In genomic region chr11:50376911-50377891, GRCm38 (mm10) we compare ENCODE assay signal across 8 mouse cellular contexts. TPM values are rescaled to one million over a fixed set of nuclear protein-coding genes. Genes with fewer than 3 reads are reported as not detected.
A peak's percentile ranks its signal among the peaks of the same experiment; 100 is the strongest.
DNase-seq lines count a peak whose midpoint lies in the region; ATAC-seq and TF ChIP-seq lines count a peak whose summit lies in the region.

Hnrnph1 (plus strand) TSS chr11:50376990.

- H3K36me3 ChIP-seq in embryonic facial prominence, embryonic 15.5 days, result peaks cover 4% of the 10 kb centered on the region
- H3K36me3 ChIP-seq in limb, embryonic 14.5 days (ENCODE audit: control insufficient read depth, insufficient read depth, low read length), result peaks cover 28% of the 10 kb centered on the region
- H3K36me3 ChIP-seq in midbrain, postnatal 0 days (ENCODE audit: insufficient read depth, low read length), result peaks cover 4% of the 10 kb centered on the region; the same call in 1 of the 2 replicates

- H3K27ac ChIP-seq in bone marrow, adult 2 months (ENCODE audit: control insufficient read depth, insufficient read depth, low read depth, low read length, poor library complexity), result peak within 1 kb of the TSS; percentile 100
- H3K27ac ChIP-seq in embryonic facial prominence, embryonic 15.5 days (replicated peaks), result peak within 1 kb of the TSS; percentile 100
- peak within 1 kb of the TSS; percentile 99 for H3K27ac ChIP-seq in limb, embryonic 14.5 days (replicated peaks; ENCODE audit: low read depth, low read length)
- H3K27ac ChIP-seq in midbrain, postnatal 0 days (ENCODE audit: low read depth, low read length), result peak within 1 kb of the TSS; percentile 100

- under 1% methylated on average over 76 of the region's 76 CpGs for WGBS in bone marrow, adult 2 months
- under 1% methylated on average over 76 of the region's 76 CpGs for WGBS in embryonic facial prominence, embryonic 15.5 days
- WGBS in limb, embryonic 14.5 days, result under 1% methylated on average over 75 of the region's 76 CpGs
- WGBS in midbrain, postnatal 0 days, result under 1% methylated on average over 76 of the region's 76 CpGs

- H3K4me1 ChIP-seq in bone marrow, adult 2 months (ENCODE audit: control insufficient read depth, insufficient read depth, low read length), result peaks cover 1% of the 10 kb centered on the region; the same call in 1 of the 2 replicates
- H3K4me1 ChIP-seq in embryonic facial prominence, embryonic 15.5 days, result peaks cover 21% of the 10 kb centered on the region
- peaks cover 20% of the 10 kb centered on the region for H3K4me1 ChIP-seq in limb, embryonic 14.5 days (ENCODE audit: control insufficient read depth, insufficient read depth, low read length)
- H3K4me1 ChIP-seq in midbrain, postnatal 0 days (ENCODE audit: insufficient read depth, low read length), result peaks cover 9% of the 10 kb centered on the region; the same call in 1 of the 2 replicates

- peak; percentile 95 for ATAC-seq in embryonic facial prominence, embryonic 15.5 days (ENCODE audit: insufficient number of reproducible peaks, low FRiP score, low TSS enrichment, low read depth)
- ATAC-seq in limb, embryonic 14.5 days (ENCODE audit: low FRiP score, low read depth), result peak; percentile 93
- ATAC-seq in midbrain, postnatal 0 days (ENCODE audit: low FRiP score), result peak; percentile 94

- no peak for TF ChIP-seq CTCF in bone marrow, adult 2 months (IDR thresholded peaks at IDR 0.05; ENCODE audit: control insufficient read depth, insufficient read depth, low read length)
- TF ChIP-seq CTCF in midbrain, postnatal 0 days (IDR thresholded peaks at IDR 0.05), result no peak

- H3K9me3 ChIP-seq in embryonic facial prominence, embryonic 15.5 days (replicated peaks), result no peaks in the 10 kb centered on the region
- H3K9me3 ChIP-seq in limb, embryonic 14.5 days (ENCODE audit: control insufficient read depth, low read length), result no peaks in the 10 kb centered on the region
- no peaks in the 10 kb centered on the region for H3K9me3 ChIP-seq in midbrain, postnatal 0 days (ENCODE audit: low read length)

- H3K4me2 ChIP-seq in embryonic facial prominence, embryonic 15.5 days (replicated peaks), result peak within 1 kb of the TSS; percentile 90
- H3K4me2 ChIP-seq in limb, embryonic 14.5 days (replicated peaks; ENCODE audit: low read depth, low read length, severe bottlenecking), result peak within 1 kb of the TSS; percentile 86
- H3K4me2 ChIP-seq in midbrain, postnatal 0 days (ENCODE audit: low read depth, low read length, poor library complexity, severe bottlenecking), result peak within 1 kb of the TSS; percentile 98

- H3K9ac ChIP-seq in embryonic facial prominence, embryonic 15.5 days, result peak within 1 kb of the TSS; percentile 95
- peak within 1 kb of the TSS; percentile 97 for H3K9ac ChIP-seq in limb, embryonic 14.5 days (ENCODE audit: low read depth, low read length, severe bottlenecking)
- peak within 1 kb of the TSS; percentile 100 for H3K9ac ChIP-seq in midbrain, postnatal 0 days (replicated peaks; ENCODE audit: low read length, poor library complexity, severe bottlenecking)

- H3K27me3 ChIP-seq in embryonic facial prominence, embryonic 15.5 days, result no peaks in the 10 kb centered on the region
- no peaks in the 10 kb centered on the region for H3K27me3 ChIP-seq in limb, embryonic 14.5 days (ENCODE audit: control insufficient read depth, insufficient read depth, low read length)
- H3K27me3 ChIP-seq in midbrain, postnatal 0 days (ENCODE audit: insufficient read depth, low read length), result no peaks in the 10 kb centered on the region

- TF ChIP-seq POLR2A in bone marrow, adult 2 months (IDR thresholded peaks at IDR 0.05; ENCODE audit: borderline replicate concordance, control insufficient read depth, low read depth, low read length), result peak; percentile 96
- peak; percentile 99; the same call in 1 of the 2 replicates for TF ChIP-seq POLR2A in limb, embryonic 14.5 days (IDR thresholded peaks at IDR 0.05; ENCODE audit: borderline replicate concordance, extremely low read depth, insufficient read depth, insufficient read length)

- DNase-seq in 416B (ENCODE audit: low read depth), result peak; percentile 100
- peak; percentile 99 for DNase-seq in heart, adult 8-10 months (ENCODE audit: low spot score)
- DNase-seq in kidney, adult 9 months, result peak; percentile 99
- DNase-seq in limb, embryonic 14.5 days (ENCODE audit: low spot score), result peak; percentile 99
- DNase-seq in midbrain, postnatal 0 days (ENCODE audit: low spot score), result peak; percentile 99
- DNase-seq in spleen, postnatal 14 days (ENCODE audit: low spot score in 2 of 2), result peak; percentile 98 to 99

- peak within 1 kb of the TSS; percentile 100 for H3K4me3 ChIP-seq in bone marrow, adult 2 months (replicated peaks; ENCODE audit: control insufficient read depth, low read depth, low read length)
- peak within 1 kb of the TSS; percentile 82 for H3K4me3 ChIP-seq in embryonic facial prominence, embryonic 15.5 days (replicated peaks)
- H3K4me3 ChIP-seq in limb, embryonic 14.5 days (replicated peaks; ENCODE audit: low read length), result peak within 1 kb of the TSS; percentile 63
- H3K4me3 ChIP-seq in midbrain, postnatal 0 days (ENCODE audit: low read depth, low read length), result peak within 1 kb of the TSS; percentile 96

RNA-seq across cellular contexts. Expression of gene Hnrnph1, which starts in this region (rescaled TPM):
- 245 and 271 TPM in 2 replicates for polyA plus RNA-seq in bone marrow, adult 2 months (2011; ENCODE audit: insufficient read depth, insufficient read length, low replicate concordance, missing spikeins)
- polyA plus RNA-seq in embryonic facial prominence, embryonic 15.5 days (2015; fragmentation: Nextera tagmentation; extraction: Ambion mirVana), result 400 and 410 TPM in 2 replicates
- total RNA-seq in heart, adult 8-10 months (2022), result 100 to 1,000 TPM in 2 of 4 experiments, 10 to 100 TPM in 2; 90.8 to 111 (median 97.3) TPM
- polyA plus RNA-seq in limb, embryonic 14.5 days (2012; rRNA removed), result 769 and 778 TPM in 2 replicates
- 453 and 466 TPM in 2 replicates for polyA plus RNA-seq in limb, embryonic 14.5 days (2014; fragmentation: Nextera tagmentation; extraction: Ambion mirVana)
- total RNA-seq in midbrain, postnatal 0 days (2014; rRNA removed), result 215 and 300 TPM in 2 replicates
- polyA plus RNA-seq in midbrain, postnatal 0 days (2015; fragmentation: Nextera tagmentation; extraction: Ambion mirVana), result 262 and 273 TPM in 2 replicates

Comparison
In these comparisons a context has a peak if more than half of its experiments do, and no peak if none do; other contexts are left out.
1. Peak in every context shown above with its lines: DNase-seq, ATAC-seq, H3K4me3 ChIP-seq and H3K27ac ChIP-seq.